Mouse (Mus musculus) heart, adult 2 months (tissue): ENCODE data around the gene Hs3st4.

Source experiments
- CTCF ChIP-seq: fragments of 200-600 bp; IDR thresholded peaks from 2 replicates; pipeline ENCODE4 v1.8.1; 2022; ENCODE audit warnings: antibody characterized with exemption, mild to moderate bottlenecking, moderate library complexity
- EP300 ChIP-seq: fragments of 200-500 bp; IDR thresholded peaks from 2 replicates; pipeline ENCODE4 v1.6.1; 2011; ENCODE audit warnings: low read depth, low read length, control low read depth; ENCODE audit not compliant: insufficient read depth
- POLR2A ChIP-seq: fragments of 200-500 bp; IDR thresholded peaks from 2 replicates; pipeline ENCODE4 v1.6.1; 2011; ENCODE audit warnings: mild to moderate bottlenecking, low read depth, low read length, control low read depth; ENCODE audit not compliant: insufficient read depth

- TF ChIP-seq CTCF (peak; percentile 73), EP300 (no peak), POLR2A (no peak)
Observed at GRCm38 (mm10) chr7:124129019-124129418, 146.3 kb downstream of the Hs3st4 start.
